Mouse (Mus musculus) thymus, postnatal 25 days (tissue): ENCODE measurements at regions not wholly inside any gene's neighbourhood (a gene's known extent, or its start where the extent isn't known, plus 50 kb on each side); places are given as distances from the start of the nearest gene placed in this dataset.
"Not testable (repeated sequence)": the region's sequence is repeated elsewhere in the genome, so short reads cannot be mapped to it uniquely, and the experiment has no call there.

ENCODE experiments used
- DNase-seq: peaks from one replicate; pipeline ENCODE4 v3.0.0; 2022

GRCm38 (mm10) chr1:51594666-51595065 is 116.4 kb upstream of the Nabp1 start:
- DNase-seq, result no peak

GRCm38 (mm10) chr1:51593621-51594441 is 115.6 kb upstream of the Nabp1 start:
- DNase-seq, result peak; percentile 61

DNA sequence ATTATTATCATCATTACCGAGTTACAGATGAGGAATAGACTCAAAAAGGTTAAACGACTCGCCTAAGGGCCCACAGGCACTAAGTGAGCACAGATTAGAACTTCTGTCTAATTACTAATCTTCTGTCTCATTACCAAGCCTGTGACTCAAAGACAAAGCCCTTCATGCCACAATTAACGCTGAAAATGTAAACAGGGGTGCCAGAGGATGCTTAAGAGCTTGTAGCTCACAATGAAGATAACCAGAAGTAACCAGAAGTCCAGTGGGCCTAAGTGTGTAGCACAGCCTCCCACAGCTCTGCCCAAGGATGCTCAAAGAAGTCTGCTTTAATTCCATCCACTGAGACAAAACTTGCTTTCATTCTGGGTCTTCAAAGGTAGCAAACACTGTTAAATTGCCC is 113.7 kb upstream of the Nabp1 start:
- no peak for DNase-seq

DNA sequence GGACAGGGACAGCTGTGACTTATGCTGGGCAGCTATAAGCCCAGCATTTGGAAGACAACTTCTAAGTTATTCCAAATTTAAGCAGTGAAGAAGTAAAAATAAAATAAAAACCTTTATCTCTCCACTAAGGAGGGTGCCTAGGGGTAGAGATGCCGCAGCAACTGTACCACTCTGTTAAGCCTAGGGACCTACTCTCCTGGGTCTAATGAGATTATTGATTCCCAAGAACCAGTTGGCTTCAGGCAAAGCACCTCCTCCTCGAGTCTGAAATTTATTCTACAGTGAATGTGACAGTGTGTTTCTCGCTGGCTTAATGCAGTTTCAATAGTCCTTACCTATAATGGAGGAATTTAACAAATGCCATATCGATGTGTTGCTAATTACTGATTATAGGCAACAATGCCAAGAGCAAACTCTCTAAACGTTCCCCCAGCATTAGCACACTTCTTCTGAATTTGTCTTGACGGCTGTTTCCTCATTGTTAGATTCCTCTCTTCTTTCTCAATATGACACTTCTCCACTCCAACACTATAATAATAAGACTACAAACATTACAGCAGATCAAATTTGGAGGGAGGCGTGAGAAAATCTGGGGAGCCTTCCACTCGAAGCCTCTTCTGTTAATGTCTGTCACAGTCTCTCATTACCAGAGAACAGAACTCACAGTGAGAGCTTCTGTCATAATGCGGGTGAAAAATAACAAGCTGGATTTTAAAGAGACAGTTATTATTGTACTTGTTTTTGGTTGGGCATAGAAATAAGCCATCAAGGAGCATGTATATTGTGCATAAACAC is 112.6 kb upstream of the Nabp1 start:
- DNase-seq, result no peak

GRCm38 (mm10) chr1:51584925-51585424 is 106.8 kb upstream of the Nabp1 start:
- peak; percentile 77 for DNase-seq

DNA sequence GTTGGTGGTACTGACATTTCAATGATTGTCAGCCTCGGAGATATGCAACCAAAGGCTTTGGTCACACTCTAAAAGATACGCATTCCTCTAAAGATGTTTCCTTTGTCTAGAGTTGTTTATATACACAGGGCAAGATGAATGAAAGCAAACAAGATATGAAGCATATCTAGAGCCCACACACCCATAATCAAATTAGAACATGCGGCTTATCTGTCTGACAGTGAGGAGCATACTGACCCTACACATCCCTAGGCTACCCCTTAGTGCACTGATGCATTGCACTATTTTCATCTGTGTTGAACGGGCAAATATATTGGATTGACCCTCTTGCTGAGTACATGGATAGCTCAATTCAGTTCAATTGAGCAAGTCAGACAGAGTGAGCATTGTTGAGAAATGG is 105.6 kb upstream of the Nabp1 start:
- DNase-seq, result peak; percentile 30

DNA sequence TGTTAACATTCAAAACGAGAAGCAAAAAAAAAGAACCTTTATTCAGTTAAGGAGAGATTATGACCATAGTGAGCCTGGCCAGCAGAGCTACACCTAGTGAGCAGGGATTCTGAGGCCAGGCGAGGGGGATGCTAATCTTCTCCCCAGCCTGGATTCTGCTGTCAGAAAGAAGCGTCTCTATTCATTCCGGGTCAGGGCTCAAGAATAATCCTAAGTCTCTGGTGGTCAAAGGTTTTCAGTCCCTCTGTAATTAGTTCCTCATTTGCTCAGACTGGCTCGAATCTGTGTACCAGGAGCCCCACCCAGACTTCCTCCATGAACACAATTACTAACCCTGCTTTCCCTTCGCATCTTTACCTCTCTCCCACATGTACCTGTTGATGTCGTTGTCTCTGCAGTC is 101.8 kb upstream of the Nabp1 start:
- no peak for DNase-seq

DNA sequence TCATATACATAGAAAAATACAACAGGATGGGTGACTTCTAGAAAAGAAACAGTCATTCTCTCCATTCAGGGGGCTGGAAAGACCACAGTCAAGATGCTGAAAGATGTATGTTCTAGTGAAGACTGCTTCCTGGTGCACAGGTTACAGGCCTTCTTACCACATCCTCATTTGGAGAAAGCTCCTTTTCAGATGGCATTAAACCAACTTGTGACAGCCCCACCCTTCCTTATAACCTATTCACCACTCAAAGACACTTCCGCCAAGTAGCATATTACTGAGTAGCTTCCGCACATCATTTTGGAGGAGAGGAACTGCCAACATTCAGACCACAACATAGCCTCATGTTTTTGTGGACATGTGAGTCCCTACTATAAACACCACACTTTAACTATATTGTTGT is 99.5 kb upstream of the Nabp1 start:
- peak; percentile 35 for DNase-seq

DNA sequence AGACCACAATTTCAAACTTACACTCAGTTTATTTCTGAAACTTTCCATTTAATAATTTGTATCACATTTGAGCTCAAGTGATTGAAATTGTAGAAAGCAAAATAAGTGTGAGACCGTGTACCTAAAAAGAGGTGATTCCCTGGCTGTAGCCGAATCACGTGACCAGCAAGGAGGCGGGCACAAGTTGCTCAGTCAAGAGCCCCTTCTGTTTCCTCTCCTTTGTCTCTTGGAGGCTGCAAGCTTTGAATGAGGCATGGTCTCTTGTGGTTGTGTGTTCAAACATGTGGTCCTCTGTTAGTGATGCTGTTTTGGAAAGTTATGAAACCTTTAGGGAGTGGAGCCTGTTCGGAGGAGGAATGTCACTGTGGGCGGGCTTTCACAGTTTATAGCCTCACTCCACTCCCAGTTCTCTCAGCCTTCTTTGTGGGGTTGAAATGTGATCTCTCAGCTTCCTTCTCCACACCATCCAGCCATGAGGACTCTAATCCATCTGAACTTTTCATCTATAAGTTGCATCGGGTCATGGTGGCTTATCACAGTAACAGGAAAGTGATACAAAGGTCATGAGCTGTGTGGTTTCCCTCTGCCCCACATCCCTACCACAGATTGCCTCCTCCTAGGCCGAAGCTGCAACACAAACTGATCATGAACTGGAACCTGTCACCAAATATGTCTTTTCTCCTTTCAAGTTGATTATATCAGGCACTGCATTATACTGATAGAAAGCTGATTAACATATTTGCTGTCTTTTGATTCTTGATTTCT is 94.3 kb upstream of the Nabp1 start:
- no peak for DNase-seq

DNA sequence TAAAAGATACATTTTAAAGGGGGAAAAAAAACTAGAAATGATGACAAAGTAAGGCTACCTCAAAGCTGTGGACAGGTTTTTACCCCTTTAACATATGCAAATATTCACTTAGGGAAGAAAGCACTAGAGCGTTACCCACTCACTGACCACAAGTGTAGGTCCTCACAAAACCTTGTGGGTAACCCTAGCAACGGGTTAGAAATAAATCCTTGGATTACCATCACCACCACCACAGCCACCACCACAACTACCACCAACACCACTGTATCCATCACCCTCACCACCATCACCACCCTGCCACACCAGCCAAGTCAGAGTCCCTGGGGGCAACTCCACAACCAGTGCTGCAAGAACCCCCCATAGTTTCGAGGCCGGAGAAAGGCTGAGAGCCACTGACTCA is 91.4 kb upstream of the Nabp1 start:
- DNase-seq, result no peak

GRCm38 (mm10) chr1:51566170-51566649 is 88.0 kb upstream of the Nabp1 start:
- DNase-seq, result no peak

- DNase-seq, result not testable (repeated sequence)
These were observed 78.4 kb upstream of the Nabp1 start for GRCm38 (mm10) chr1:51556616-51557015.

- DNase-seq, result no peak
These were observed 75.5 kb upstream of the Nabp1 start for GRCm38 (mm10) chr1:51553738-51554137.

DNA sequence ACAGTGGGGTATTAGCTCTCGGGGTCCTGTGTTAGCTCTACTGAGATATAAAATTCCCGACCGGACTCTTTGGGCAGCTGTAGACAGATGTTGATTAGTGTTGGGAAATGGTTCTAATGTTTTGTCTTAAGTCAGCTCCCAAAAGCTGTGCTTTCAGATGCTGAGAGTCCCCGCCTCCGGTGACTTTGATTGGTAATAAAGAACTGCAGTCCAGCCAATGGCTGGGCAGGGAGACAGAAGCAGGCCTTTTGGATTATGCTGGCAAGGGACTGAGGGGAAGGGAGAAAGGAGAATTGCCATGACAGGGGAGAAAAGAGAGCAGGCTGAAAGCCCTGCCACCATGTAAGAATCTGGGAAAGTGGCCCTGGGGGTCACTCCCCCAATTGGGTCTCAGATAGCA is 73.4 kb upstream of the Nabp1 start:
- DNase-seq, result no peak

- DNase-seq, result no peak
These were observed 64.6 kb upstream of the Nabp1 start for GRCm38 (mm10) chr1:51542801-51543200.

- DNase-seq, result peak; percentile 40
These were observed 61.4 kb upstream of the Nabp1 start for GRCm38 (mm10) chr1:51539634-51540033.

GRCm38 (mm10) chr1:51538836-51539235 is 60.6 kb upstream of the Nabp1 start:
- no peak for DNase-seq

- DNase-seq, result no peak
These were observed 59.6 kb upstream of the Nabp1 start for GRCm38 (mm10) chr1:51537765-51538360.

GRCm38 (mm10) chr1:51536076-51536475 is 57.9 kb upstream of the Nabp1 start:
- no peak for DNase-seq

DNA sequence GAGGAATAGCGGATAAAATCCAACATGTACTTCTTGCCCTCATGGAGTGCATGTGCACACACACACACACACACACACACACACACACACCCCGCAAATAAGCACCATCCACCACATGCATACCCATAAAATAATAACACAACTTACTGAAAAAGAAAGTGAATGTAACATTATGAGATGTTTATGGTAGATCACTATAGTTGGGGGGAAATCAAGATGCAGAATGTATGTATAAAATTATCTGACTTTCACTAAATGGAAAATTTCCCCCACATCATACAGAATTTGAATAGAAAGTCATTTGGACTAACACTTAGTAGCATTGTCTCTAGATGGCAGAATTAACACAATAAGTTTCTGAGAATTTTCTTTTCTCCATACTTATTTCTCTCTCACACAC is 57.2 kb upstream of the Nabp1 start:
- DNase-seq, result no peak

DNA sequence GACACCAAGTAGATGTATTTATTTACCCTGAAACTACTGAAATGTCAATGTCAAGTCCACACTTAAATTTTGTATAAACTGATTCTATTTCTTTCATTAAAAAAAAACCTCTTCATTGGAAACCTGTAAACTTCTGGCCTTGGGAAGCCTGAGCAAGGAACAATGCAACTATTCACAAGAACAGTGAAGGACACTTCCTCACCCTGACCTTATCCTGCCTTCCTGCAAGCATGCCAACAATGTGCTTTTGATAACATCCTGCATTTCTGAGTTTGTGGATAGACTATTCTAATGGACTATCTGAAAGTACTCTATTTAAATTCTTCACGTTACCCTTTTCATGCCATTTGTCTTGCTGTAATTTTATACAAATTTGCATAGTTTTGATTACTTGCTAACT is 53.1 kb upstream of the Nabp1 start:
- no peak for DNase-seq

DNA sequence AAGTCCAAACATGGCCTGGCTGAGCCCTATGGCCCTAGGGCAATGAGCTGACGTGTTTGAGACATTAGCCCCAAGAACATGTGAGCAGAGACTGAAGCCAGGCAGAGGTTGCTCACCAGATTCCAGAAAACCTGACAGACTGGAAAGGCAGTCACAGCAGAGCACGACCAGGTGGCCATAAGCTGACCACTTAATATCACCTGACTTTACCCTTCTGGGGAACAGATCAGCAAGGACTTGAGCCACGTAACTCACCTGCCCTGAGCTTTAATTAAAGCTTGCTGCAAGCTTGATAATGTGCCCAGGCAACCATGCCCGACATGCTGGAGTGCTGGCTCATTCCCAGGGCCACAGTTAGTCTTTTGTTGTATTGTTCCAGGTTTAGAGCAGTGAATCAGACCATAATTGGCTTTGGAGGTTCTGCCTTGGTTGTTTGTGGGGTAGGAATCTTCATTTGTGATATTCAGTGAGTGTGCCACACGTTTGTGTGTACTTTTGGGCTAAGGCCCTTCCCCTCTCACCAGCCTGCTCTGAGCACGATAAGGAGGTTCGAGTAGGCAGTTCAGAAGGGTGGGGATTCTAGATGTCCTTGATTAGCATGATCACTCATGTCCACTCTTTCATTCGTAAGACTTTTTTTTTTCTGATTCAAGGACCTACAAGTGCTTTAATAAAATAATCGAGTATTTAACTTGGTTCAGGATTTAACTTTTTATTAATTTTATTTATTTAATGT is 52.1 kb upstream of the Nabp1 start:
- DNase-seq, result no peak
